Mouse (Mus musculus) 416B (cell line): ENCODE measurements around the gene Gm20547.

Experiments used
- DNase-seq: peaks from one replicate; pipeline ENCODE4 v3.0.0; 2011; ENCODE audit warnings: low read depth

Gene Gm20547

GRCm38 (mm10) chr17:34896366-34896765 is 14.5 kb upstream of the Gm20547 start:
- peak; percentile 71 for DNase-seq

- no peak for DNase-seq
Measured at GRCm38 (mm10) chr17:34895724-34896123, 13.9 kb upstream of the Gm20547 start.

- DNase-seq, result peak; percentile 38
Measured at GRCm38 (mm10) chr17:34894801-34895530, 13.1 kb upstream of the Gm20547 start.

- DNase-seq, result peak; percentile 96
Measured at GRCm38 (mm10) chr17:34894074-34894597, 12.3 kb upstream of the Gm20547 start.

- DNase-seq, result no peak
Measured at GRCm38 (mm10) chr17:34893072-34893824, 11.4 kb upstream of the Gm20547 start.

- DNase-seq, result peak; percentile 40
Measured at GRCm38 (mm10) chr17:34891377-34891776, 9.5 kb upstream of the Gm20547 start.

GRCm38 (mm10) chr17:34890074-34890743 is 8.4 kb upstream of the Gm20547 start:
- no peak for DNase-seq

GRCm38 (mm10) chr17:34887942-34888341 is 6.1 kb upstream of the Gm20547 start:
- DNase-seq, result peak; percentile 75

- DNase-seq, result no peak
Measured at GRCm38 (mm10) chr17:34885615-34886014, 3.8 kb upstream of the Gm20547 start.

- DNase-seq, result no peak
Measured at GRCm38 (mm10) chr17:34884704-34885103, 2.9 kb upstream of the Gm20547 start.

GRCm38 (mm10) chr17:34883332-34883731 is 1.5 kb upstream of the Gm20547 start:
- peak; percentile 37 for DNase-seq

GRCm38 (mm10) chr17:34881166-34881565 is 676 bp downstream of the Gm20547 start:
- no peak for DNase-seq

GRCm38 (mm10) chr17:34879336-34879879 is 2.4 kb downstream of the Gm20547 start, which contains the start of gene Zbtb12:
Zbtb12 (plus strand) TSS chr17:34879483.
- peak; percentile 44 for DNase-seq

GRCm38 (mm10) chr17:34874321-34874720 is 7.5 kb downstream of the Gm20547 start:
- peak; percentile 38 for DNase-seq

- no peak for DNase-seq
Measured at GRCm38 (mm10) chr17:34865981-34866380, 15.9 kb downstream of the Gm20547 start.

- DNase-seq, result no peak
Measured at GRCm38 (mm10) chr17:34862416-34863081, 19.3 kb downstream of the Gm20547 start, which contains the start of gene Cfb. Cfb (minus strand) TSS chr17:34862518.

GRCm38 (mm10) chr17:34861704-34862415 is 20.0 kb downstream of the Gm20547 start:
- DNase-seq, result no peak

GRCm38 (mm10) chr17:34860514-34860913 is 21.3 kb downstream of the Gm20547 start:
- DNase-seq, result no peak

- DNase-seq, result no peak
Measured at GRCm38 (mm10) chr17:34858670-34859069, 23.2 kb downstream of the Gm20547 start.

GRCm38 (mm10) chr17:34855825-34856224 is 26.0 kb downstream of the Gm20547 start:
- DNase-seq, result peak; percentile 56

GRCm38 (mm10) chr17:34854761-34855160 is 27.1 kb downstream of the Gm20547 start:
- no peak for DNase-seq
